7 mouse cellular contexts compared by ENCODE assay signal in genomic region chr11:52098398-52098946, GRCm38 (mm10). TPM values are rescaled to one million over a fixed set of nuclear protein-coding genes. Genes with fewer than 3 reads are reported as not detected.
DNase-seq lines count a peak whose midpoint lies in the region; ATAC-seq and TF ChIP-seq lines count a peak whose summit lies in the region.

Gene Ppp2ca, plus strand, starts transcription at chr11:52098681.

- WGBS in embryonic facial prominence, embryonic 10.5 days: under 1% methylated on average over 53 of the region's 53 CpGs
- under 1% methylated on average over 50 of the region's 53 CpGs for WGBS in intestine, postnatal 0 days
- under 1% methylated on average over 53 of the region's 53 CpGs for WGBS in midbrain, embryonic 12.5 days
- under 1% methylated on average over 53 of the region's 53 CpGs for WGBS in small intestine, adult 2 months

- peak; percentile 56; the same call in 1 of the 2 replicates for TF ChIP-seq POLR2A in small intestine, adult 2 months (IDR thresholded peaks at IDR 0.05; ENCODE audit: low read depth, low read length)

- H3K9me3 ChIP-seq in embryonic facial prominence, embryonic 10.5 days: no peaks in the 10 kb centered on the region
- H3K9me3 ChIP-seq in intestine, postnatal 0 days (ENCODE audit: control insufficient read depth): no peaks in the 10 kb centered on the region
- no peaks in the 10 kb centered on the region for H3K9me3 ChIP-seq in midbrain, embryonic 12.5 days

- no peak for TF ChIP-seq CTCF in intestine, postnatal 0 days (IDR thresholded peaks at IDR 0.05; ENCODE audit: low read depth)
- TF ChIP-seq CTCF in small intestine, adult 2 months (IDR thresholded peaks at IDR 0.05; ENCODE audit: extremely low read depth, insufficient read length, insufficient replicate concordance, low read depth, low read length): 0 out of 2 replicates have a peak, but pooled peaks have one; percentile 10

- DNase-seq in adrenal gland, postnatal 10 days: peak; percentile 99
- DNase-seq in embryonic facial prominence, embryonic 10.5 days (ENCODE audit: low spot score): peak; percentile 99
- DNase-seq in gonadal fat pad, adult 2 months (ENCODE audit: low read depth): peak; percentile 79
- DNase-seq in left cerebral cortex, postnatal 4 days: peak; percentile 99

- peak within 1 kb of the TSS; percentile 77 for H3K4me2 ChIP-seq in intestine, postnatal 0 days (replicated peaks; ENCODE audit: low read depth)
- H3K4me2 ChIP-seq in midbrain, embryonic 12.5 days (replicated peaks): peak within 1 kb of the TSS; percentile 86

- peak within 1 kb of the TSS; percentile 98 for H3K4me3 ChIP-seq in embryonic facial prominence, embryonic 10.5 days
- H3K4me3 ChIP-seq in intestine, postnatal 0 days (ENCODE audit: low read depth, low read length): peak within 1 kb of the TSS; percentile 88
- peak within 1 kb of the TSS; percentile 100 for H3K4me3 ChIP-seq in midbrain, embryonic 12.5 days
- peak within 1 kb of the TSS; percentile 91 for H3K4me3 ChIP-seq in small intestine, adult 2 months (ENCODE audit: low read depth, low read length)

- ATAC-seq in intestine, postnatal 0 days: peak; percentile 96
- peak; percentile 97 for ATAC-seq in midbrain, embryonic 12.5 days (ENCODE audit: low FRiP score, low read depth)

- intact Hi-C loops in left cerebral cortex, postnatal 4 days (cut with DNase I): no loop called here

- H3K36me3 ChIP-seq in embryonic facial prominence, embryonic 10.5 days (replicated peaks): peaks cover 15% of the 10 kb centered on the region
- H3K36me3 ChIP-seq in intestine, postnatal 0 days (ENCODE audit: control insufficient read depth, insufficient read depth): no peaks in the 10 kb centered on the region
- no peaks in the 10 kb centered on the region for H3K36me3 ChIP-seq in midbrain, embryonic 12.5 days
- H3K36me3 ChIP-seq in small intestine, adult 2 months (ENCODE audit: control insufficient read depth, insufficient read depth, low read length): no peaks in the 10 kb centered on the region

- H3K9ac ChIP-seq in intestine, postnatal 0 days (ENCODE audit: low read depth, low read length): peak within 1 kb of the TSS; percentile 100
- peak within 1 kb of the TSS; percentile 99 for H3K9ac ChIP-seq in midbrain, embryonic 12.5 days (replicated peaks)

- peaks cover 26% of the 10 kb centered on the region for H3K4me1 ChIP-seq in embryonic facial prominence, embryonic 10.5 days
- peaks cover 4% of the 10 kb centered on the region; the same call in 1 of the 2 replicates for H3K4me1 ChIP-seq in intestine, postnatal 0 days (replicated peaks; ENCODE audit: control insufficient read depth, insufficient read depth, low read length)
- peaks cover 34% of the 10 kb centered on the region for H3K4me1 ChIP-seq in midbrain, embryonic 12.5 days
- H3K4me1 ChIP-seq in small intestine, adult 2 months (ENCODE audit: control insufficient read depth, insufficient read depth, insufficient read length, low read length): peaks cover 17% of the 10 kb centered on the region

- peak within 1 kb of the TSS; percentile 100 for H3K27ac ChIP-seq in embryonic facial prominence, embryonic 10.5 days (replicated peaks)
- peak within 1 kb of the TSS; percentile 100 for H3K27ac ChIP-seq in intestine, postnatal 0 days (ENCODE audit: low read depth, low read length)
- H3K27ac ChIP-seq in midbrain, embryonic 12.5 days (replicated peaks): peak within 1 kb of the TSS; percentile 99
- peak within 1 kb of the TSS; percentile 94 for H3K27ac ChIP-seq in small intestine, adult 2 months (ENCODE audit: insufficient read depth, low read depth, low read length)

- no peaks in the 10 kb centered on the region for H3K27me3 ChIP-seq in embryonic facial prominence, embryonic 10.5 days (replicated peaks; ENCODE audit: low read depth, poor library complexity, severe bottlenecking)
- no peaks in the 10 kb centered on the region for H3K27me3 ChIP-seq in intestine, postnatal 0 days (replicated peaks; ENCODE audit: control insufficient read depth, insufficient read depth, low read length)
- no peaks in the 10 kb centered on the region for H3K27me3 ChIP-seq in midbrain, embryonic 12.5 days
- H3K27me3 ChIP-seq in small intestine, adult 2 months (ENCODE audit: control insufficient read depth, insufficient read depth, low read length): no peaks in the 10 kb centered on the region

RNA-seq across cellular contexts. Expression of gene Ppp2ca, which starts in this region (rescaled TPM):
- total RNA-seq in adrenal gland, postnatal 10 days (2021): 10 to 100 TPM; 67.9 to 69.5 TPM
- polyA plus RNA-seq in embryonic facial prominence, embryonic 10.5 days (2016; fragmentation: Nextera tagmentation; extraction: Ambion mirVana): 80.3 and 84.7 TPM in 2 replicates
- 38.6 and 41.6 TPM in 2 replicates for polyA plus RNA-seq in gonadal fat pad, adult 2 months (2012; rRNA removed)
- polyA plus RNA-seq in intestine, postnatal 0 days (2015; fragmentation: Nextera tagmentation; extraction: Ambion mirVana): 44.9 and 47.9 TPM in 2 replicates
- total RNA-seq in left cerebral cortex, postnatal 4 days (2021): 100 to 1,000 TPM; 132 to 134 TPM
- polyA plus RNA-seq in midbrain, embryonic 12.5 days (2016; fragmentation: Nextera tagmentation; extraction: Ambion mirVana): 128 and 133 TPM in 2 replicates
- polyA plus RNA-seq in small intestine, adult 2 months (2012; rRNA removed): 11.9 and 27.0 TPM in 2 replicates

Comparison
In these comparisons a context has a peak if more than half of its experiments do, and no peak if none do; other contexts are left out.
1. Peak in every context shown above with its lines: DNase-seq, ATAC-seq, H3K4me3 ChIP-seq and H3K27ac ChIP-seq.